Mouse (Mus musculus): ENCODE measurements around the gene Zfp57. TPM values are rescaled to one million over a fixed set of nuclear protein-coding genes. Genes with fewer than 3 reads are reported as not detected.

The Zfp57 gene
- polyA plus RNA-seq (2015; fragmentation: Illumina TruSeq; extraction: RNeasy Lipid Tissue Mini Kit (QIAGEN cat#74804); ENCODE audit: insufficient read depth, low replicate concordance) = 3.0 TPM

GRCm38 (mm10) chr17:37000863-37001262 is at the start of gene Zfp57:
Gene Zfp57, plus strand, starts transcription at chr17:37001163.

GRCm38 (mm10) chr17:36957999-36958743 is 42.8 kb upstream of the Zfp57 start, which contains the start of the genes Znrd1 and Znrd1as:
Gene Znrd1, minus strand, starts transcription at chr17:36958559.
Gene Znrd1as, plus strand, starts transcription at chr17:36958592.

GRCm38 (mm10) chr17:36981221-36981813 is 19.6 kb upstream of the Zfp57 start, which contains the start of gene 2410137M14Rik:
Gene 2410137M14Rik, minus strand, starts transcription at chr17:36981237.

GRCm38 (mm10) chr17:36989437-36989836 is 11.5 kb upstream of the Zfp57 start, which contains the start of gene H2-M5:
Gene H2-M5, minus strand, starts transcription at chr17:36989537.

GRCm38 (mm10) chr17:37022628-37023576 is 21.9 kb downstream of the Zfp57 start, which contains the start of gene Mog:
Gene Mog, minus strand, starts transcription at chr17:37023398.

GRCm38 (mm10) chr17:37045611-37046311 is 44.8 kb downstream of the Zfp57 start, which contains the start of gene Gabbr1:
Gene Gabbr1, plus strand, starts transcription at chr17:37045966.

Other genes with a start within 250 kb of the Zfp57 start
- gene H2-M10.5, start 228.3 kb upstream of the Zfp57 start, polyA plus RNA-seq (2015; fragmentation: Illumina TruSeq; extraction: RNeasy Lipid Tissue Mini Kit (QIAGEN cat#74804); ENCODE audit: insufficient read depth, low replicate concordance) = not detected
- gene H2-M10.6, start 189.0 kb upstream of the Zfp57 start, polyA plus RNA-seq (2015; fragmentation: Illumina TruSeq; extraction: RNeasy Lipid Tissue Mini Kit (QIAGEN cat#74804); ENCODE audit: insufficient read depth, low replicate concordance) = not detected
- 152 TPM for gene Trim26, start 164.0 kb upstream of the Zfp57 start, polyA plus RNA-seq (2015; fragmentation: Illumina TruSeq; extraction: RNeasy Lipid Tissue Mini Kit (QIAGEN cat#74804); ENCODE audit: insufficient read depth, low replicate concordance)
- gene Trim15, start 134.0 kb upstream of the Zfp57 start, polyA plus RNA-seq (2015; fragmentation: Illumina TruSeq; extraction: RNeasy Lipid Tissue Mini Kit (QIAGEN cat#74804); ENCODE audit: insufficient read depth, low replicate concordance) = not detected
- gene Trim10, start 131.6 kb upstream of the Zfp57 start, polyA plus RNA-seq (2015; fragmentation: Illumina TruSeq; extraction: RNeasy Lipid Tissue Mini Kit (QIAGEN cat#74804); ENCODE audit: insufficient read depth, low replicate concordance) = 35.2 TPM
- 0.21 TPM for gene Trim40, start 111.0 kb upstream of the Zfp57 start, polyA plus RNA-seq (2015; fragmentation: Illumina TruSeq; extraction: RNeasy Lipid Tissue Mini Kit (QIAGEN cat#74804); ENCODE audit: insufficient read depth, low replicate concordance)
- gene Trim31, start 103.0 kb upstream of the Zfp57 start, polyA plus RNA-seq (2015; fragmentation: Illumina TruSeq; extraction: RNeasy Lipid Tissue Mini Kit (QIAGEN cat#74804); ENCODE audit: insufficient read depth, low replicate concordance) = not detected
- 0.47 TPM for gene Rnf39, start 58.2 kb upstream of the Zfp57 start, polyA plus RNA-seq (2015; fragmentation: Illumina TruSeq; extraction: RNeasy Lipid Tissue Mini Kit (QIAGEN cat#74804); ENCODE audit: insufficient read depth, low replicate concordance)
- gene Ppp1r11, start 49.4 kb upstream of the Zfp57 start, polyA plus RNA-seq (2015; fragmentation: Illumina TruSeq; extraction: RNeasy Lipid Tissue Mini Kit (QIAGEN cat#74804); ENCODE audit: insufficient read depth, low replicate concordance) = 80.6 TPM
- gene Znrd1, start 42.6 kb upstream of the Zfp57 start, polyA plus RNA-seq (2015; fragmentation: Illumina TruSeq; extraction: RNeasy Lipid Tissue Mini Kit (QIAGEN cat#74804); ENCODE audit: insufficient read depth, low replicate concordance) = 71.5 TPM
- gene Znrd1as, start 42.6 kb upstream of the Zfp57 start, polyA plus RNA-seq (2015; fragmentation: Illumina TruSeq; extraction: RNeasy Lipid Tissue Mini Kit (QIAGEN cat#74804); ENCODE audit: insufficient read depth, low replicate concordance) = 12.9 TPM
- not detected for gene 2410137M14Rik, start 19.9 kb upstream of the Zfp57 start, polyA plus RNA-seq (2015; fragmentation: Illumina TruSeq; extraction: RNeasy Lipid Tissue Mini Kit (QIAGEN cat#74804); ENCODE audit: insufficient read depth, low replicate concordance)
- 0.87 TPM for gene H2-M5, start 11.6 kb upstream of the Zfp57 start, polyA plus RNA-seq (2015; fragmentation: Illumina TruSeq; extraction: RNeasy Lipid Tissue Mini Kit (QIAGEN cat#74804); ENCODE audit: insufficient read depth, low replicate concordance)
- gene Mog, start 22.2 kb downstream of the Zfp57 start, polyA plus RNA-seq (2015; fragmentation: Illumina TruSeq; extraction: RNeasy Lipid Tissue Mini Kit (QIAGEN cat#74804); ENCODE audit: insufficient read depth, low replicate concordance) = not detected
- gene Gabbr1, start 44.8 kb downstream of the Zfp57 start, polyA plus RNA-seq (2015; fragmentation: Illumina TruSeq; extraction: RNeasy Lipid Tissue Mini Kit (QIAGEN cat#74804); ENCODE audit: insufficient read depth, low replicate concordance) = 60.3 TPM
- gene Olfr90, start 87.3 kb downstream of the Zfp57 start, polyA plus RNA-seq (2015; fragmentation: Illumina TruSeq; extraction: RNeasy Lipid Tissue Mini Kit (QIAGEN cat#74804); ENCODE audit: insufficient read depth, low replicate concordance) = not detected
- not detected for gene Olfr91, start 97.1 kb downstream of the Zfp57 start, polyA plus RNA-seq (2015; fragmentation: Illumina TruSeq; extraction: RNeasy Lipid Tissue Mini Kit (QIAGEN cat#74804); ENCODE audit: insufficient read depth, low replicate concordance)
- not detected for gene Olfr92, start 118.9 kb downstream of the Zfp57 start, polyA plus RNA-seq (2015; fragmentation: Illumina TruSeq; extraction: RNeasy Lipid Tissue Mini Kit (QIAGEN cat#74804); ENCODE audit: insufficient read depth, low replicate concordance)
- gene Olfr93, start 160.3 kb downstream of the Zfp57 start, polyA plus RNA-seq (2015; fragmentation: Illumina TruSeq; extraction: RNeasy Lipid Tissue Mini Kit (QIAGEN cat#74804); ENCODE audit: insufficient read depth, low replicate concordance) = not detected
- 32.4 TPM for gene Ubd, start 192.7 kb downstream of the Zfp57 start, polyA plus RNA-seq (2015; fragmentation: Illumina TruSeq; extraction: RNeasy Lipid Tissue Mini Kit (QIAGEN cat#74804); ENCODE audit: insufficient read depth, low replicate concordance)
- gene Olfr94, start 199.8 kb downstream of the Zfp57 start, polyA plus RNA-seq (2015; fragmentation: Illumina TruSeq; extraction: RNeasy Lipid Tissue Mini Kit (QIAGEN cat#74804); ENCODE audit: insufficient read depth, low replicate concordance) = not detected
- gene Olfr95, start 212.0 kb downstream of the Zfp57 start, polyA plus RNA-seq (2015; fragmentation: Illumina TruSeq; extraction: RNeasy Lipid Tissue Mini Kit (QIAGEN cat#74804); ENCODE audit: insufficient read depth, low replicate concordance) = not detected
- not detected for gene Olfr96, start 219.0 kb downstream of the Zfp57 start, polyA plus RNA-seq (2015; fragmentation: Illumina TruSeq; extraction: RNeasy Lipid Tissue Mini Kit (QIAGEN cat#74804); ENCODE audit: insufficient read depth, low replicate concordance)
- gene Olfr97, start 236.2 kb downstream of the Zfp57 start, polyA plus RNA-seq (2015; fragmentation: Illumina TruSeq; extraction: RNeasy Lipid Tissue Mini Kit (QIAGEN cat#74804); ENCODE audit: insufficient read depth, low replicate concordance) = not detected

All from spleen, adult 10 weeks (tissue).